Mouse (Mus musculus): ENCODE data around the gene Tenm4.

The Tenm4 gene

GRCm38 (mm10) chr7:96383686-96384528 is 212.9 kb downstream of the Tenm4 start:
- in situ Hi-C loops (cut with MboI; ENCODE audit: low pct_unique_long_range_greater_than_20kb in 1 of 2, low sequenced_read_pairs in 2 of 2, unreplicated experiment in 1 of 2), result no loop called here

GRCm38 (mm10) chr7:96384726-96385500 is 213.9 kb downstream of the Tenm4 start:
- in situ Hi-C loops (cut with MboI; ENCODE audit: low pct_unique_long_range_greater_than_20kb in 1 of 2, low sequenced_read_pairs in 2 of 2, unreplicated experiment in 1 of 2), result no loop called here

- in situ Hi-C loops (cut with MboI; ENCODE audit: low pct_unique_long_range_greater_than_20kb in 1 of 2, low sequenced_read_pairs in 2 of 2, unreplicated experiment in 1 of 2), result no loop called here
These were observed 214.8 kb downstream of the Tenm4 start for GRCm38 (mm10) chr7:96385850-96386249.

- in situ Hi-C loops (cut with MboI; ENCODE audit: low pct_unique_long_range_greater_than_20kb in 1 of 2, low sequenced_read_pairs in 2 of 2, unreplicated experiment in 1 of 2), result no loop called here
These were observed 219.1 kb downstream of the Tenm4 start for GRCm38 (mm10) chr7:96390034-96390670.

GRCm38 (mm10) chr7:96390894-96391293 is 219.8 kb downstream of the Tenm4 start:
- in situ Hi-C loops (cut with MboI; ENCODE audit: low pct_unique_long_range_greater_than_20kb in 1 of 2, low sequenced_read_pairs in 2 of 2, unreplicated experiment in 1 of 2), result no loop called here

GRCm38 (mm10) chr7:96391797-96392472 is 220.9 kb downstream of the Tenm4 start:
- in situ Hi-C loops (cut with MboI; ENCODE audit: low pct_unique_long_range_greater_than_20kb in 1 of 2, low sequenced_read_pairs in 2 of 2, unreplicated experiment in 1 of 2), result no loop called here

GRCm38 (mm10) chr7:96392600-96392999 is 221.6 kb downstream of the Tenm4 start:
- in situ Hi-C loops (cut with MboI; ENCODE audit: low pct_unique_long_range_greater_than_20kb in 1 of 2, low sequenced_read_pairs in 2 of 2, unreplicated experiment in 1 of 2), result no loop called here

GRCm38 (mm10) chr7:96397940-96398339 is 226.9 kb downstream of the Tenm4 start:
- in situ Hi-C loops (cut with MboI; ENCODE audit: low pct_unique_long_range_greater_than_20kb in 1 of 2, low sequenced_read_pairs in 2 of 2, unreplicated experiment in 1 of 2), result no loop called here

GRCm38 (mm10) chr7:96400411-96400810 is 229.4 kb downstream of the Tenm4 start:
- in situ Hi-C loops (cut with MboI; ENCODE audit: low pct_unique_long_range_greater_than_20kb in 1 of 2, low sequenced_read_pairs in 2 of 2, unreplicated experiment in 1 of 2), result no loop called here

- in situ Hi-C loops (cut with MboI; ENCODE audit: low pct_unique_long_range_greater_than_20kb in 1 of 2, low sequenced_read_pairs in 2 of 2, unreplicated experiment in 1 of 2), result no loop called here
These were observed 235.7 kb downstream of the Tenm4 start for GRCm38 (mm10) chr7:96406630-96407214.

GRCm38 (mm10) chr7:96408161-96408889 is 237.3 kb downstream of the Tenm4 start:
- in situ Hi-C loops (cut with MboI; ENCODE audit: low pct_unique_long_range_greater_than_20kb in 1 of 2, low sequenced_read_pairs in 2 of 2, unreplicated experiment in 1 of 2), result no loop called here

GRCm38 (mm10) chr7:96409323-96409880 is 238.4 kb downstream of the Tenm4 start:
- in situ Hi-C loops (cut with MboI; ENCODE audit: low pct_unique_long_range_greater_than_20kb in 1 of 2, low sequenced_read_pairs in 2 of 2, unreplicated experiment in 1 of 2), result no loop called here

GRCm38 (mm10) chr7:96413822-96414221 is 242.8 kb downstream of the Tenm4 start:
- in situ Hi-C loops (cut with MboI; ENCODE audit: low pct_unique_long_range_greater_than_20kb in 1 of 2, low sequenced_read_pairs in 2 of 2, unreplicated experiment in 1 of 2), result no loop called here

GRCm38 (mm10) chr7:96414290-96415055 is 243.4 kb downstream of the Tenm4 start:
- in situ Hi-C loops (cut with MboI; ENCODE audit: low pct_unique_long_range_greater_than_20kb in 1 of 2, low sequenced_read_pairs in 2 of 2, unreplicated experiment in 1 of 2), result no loop called here

GRCm38 (mm10) chr7:96417251-96418004 is 246.4 kb downstream of the Tenm4 start:
- in situ Hi-C loops (cut with MboI; ENCODE audit: low pct_unique_long_range_greater_than_20kb in 1 of 2, low sequenced_read_pairs in 2 of 2, unreplicated experiment in 1 of 2), result no loop called here

GRCm38 (mm10) chr7:96418146-96418545 is 247.1 kb downstream of the Tenm4 start:
- in situ Hi-C loops (cut with MboI; ENCODE audit: low pct_unique_long_range_greater_than_20kb in 1 of 2, low sequenced_read_pairs in 2 of 2, unreplicated experiment in 1 of 2), result no loop called here

Data from mouse embryonic stem cell (cell line).